Mouse (Mus musculus): ENCODE results near the gene Mprip. TPM values are rescaled to one million over a fixed set of nuclear protein-coding genes. Genes with fewer than 3 reads are reported as not detected.
"Not testable (repeated sequence)": the region's sequence is repeated elsewhere in the genome, so short reads cannot be mapped to it uniquely, and the experiment has no call there.

Mprip gene
- polyA plus RNA-seq (2015; fragmentation: Nextera tagmentation; extraction: Ambion mirVana) = 14.2 and 14.3 TPM in 2 replicates

- peak within 1 kb of the TSS; percentile 72 for H3K4me3 ChIP-seq (ENCODE audit: low read depth, low read length)
- H3K27me3 ChIP-seq (ENCODE audit: insufficient read depth, low read length) = no peaks in the 10 kb centered on the region
- ATAC-seq = no peak
- peak within 1 kb of the TSS; percentile 90 for H3K4me2 ChIP-seq (ENCODE audit: low read depth, low read length)
- H3K9me3 ChIP-seq (ENCODE audit: low read length) = no peaks in the 10 kb centered on the region
- H3K27ac ChIP-seq (ENCODE audit: low read depth) = peak within 1 kb of the TSS; percentile 91
- no peak for DNase-seq
- WGBS (ENCODE audit: insufficient replicate concordance) = 84% methylated on average over 3 of the region's 3 CpGs
- TF ChIP-seq CTCF (IDR thresholded peaks at IDR 0.05; ENCODE audit: low read depth) (no peak), EP300 (IDR thresholded peaks at IDR 0.05; ENCODE audit: low read depth) (no peak)
- H3K9ac ChIP-seq (replicated peaks) = peak within 1 kb of the TSS; percentile 76
- no peaks in the 10 kb centered on the region for H3K36me3 ChIP-seq (replicated peaks; ENCODE audit: insufficient read depth, low read length)
- H3K4me1 ChIP-seq (ENCODE audit: insufficient read depth) = peaks cover 24% of the 10 kb centered on the region
Observed at GRCm38 (mm10) chr11:59661005-59661404, at the start of gene Mprip. Gene Mprip (plus strand): TSS chr11:59661305.

- Histone ChIP-seq H3K4me1 (ENCODE audit: insufficient read depth) (no peaks in the 10 kb centered on the region), H3K4me2 (ENCODE audit: low read depth, low read length) (no peak overlapping the region), H3K9ac (replicated peaks) (no peak overlapping the region), H3K4me3 (ENCODE audit: low read depth, low read length) (no peak overlapping the region), H3K27ac (ENCODE audit: low read depth) (no peak overlapping the region), H3K27me3 (ENCODE audit: insufficient read depth, low read length) (no peaks in the 10 kb centered on the region), H3K9me3 (ENCODE audit: low read length) (no peaks in the 10 kb centered on the region), H3K36me3 (replicated peaks; ENCODE audit: insufficient read depth, low read length) (no peaks in the 10 kb centered on the region)
- ATAC-seq (no peak), DNase-seq (no peak)
- 73% methylated on average over 5 of the region's 5 CpGs for WGBS (ENCODE audit: insufficient replicate concordance)
- TF ChIP-seq CTCF (IDR thresholded peaks at IDR 0.05; ENCODE audit: low read depth) (no peak), EP300 (IDR thresholded peaks at IDR 0.05; ENCODE audit: low read depth) (no peak)
Observed at GRCm38 (mm10) chr11:59611646-59612045, 49.5 kb upstream of the Mprip start.

GRCm38 (mm10) chr11:59614120-59614519 is 47.0 kb upstream of the Mprip start:
- Histone ChIP-seq H3K9me3 (ENCODE audit: low read length) (no peaks in the 10 kb centered on the region), H3K27ac (ENCODE audit: low read depth) (no peak overlapping the region), H3K4me1 (ENCODE audit: insufficient read depth) (no peaks in the 10 kb centered on the region), H3K27me3 (ENCODE audit: insufficient read depth, low read length) (no peaks in the 10 kb centered on the region), H3K36me3 (replicated peaks; ENCODE audit: insufficient read depth, low read length) (no peaks in the 10 kb centered on the region), H3K4me3 (ENCODE audit: low read depth, low read length) (no peak overlapping the region), H3K4me2 (ENCODE audit: low read depth, low read length) (no peak overlapping the region), H3K9ac (replicated peaks) (no peak overlapping the region)
- no peak for TF ChIP-seq EP300 (IDR thresholded peaks at IDR 0.05; ENCODE audit: low read depth)
- TF ChIP-seq CTCF (IDR thresholded peaks at IDR 0.05; ENCODE audit: low read depth) = peak; percentile 49
- ATAC-seq (peak; percentile 33; the same call in 1 of the 2 replicates), DNase-seq (no peak)
- 29% methylated on average over 4 of the region's 4 CpGs for WGBS (ENCODE audit: insufficient replicate concordance)

- H3K9me3 ChIP-seq (ENCODE audit: low read length); ATAC-seq; H3K4me3 ChIP-seq (ENCODE audit: low read depth, low read length); DNase-seq; H3K27ac ChIP-seq (ENCODE audit: low read depth); H3K27me3 ChIP-seq (ENCODE audit: insufficient read depth, low read length); H3K36me3 ChIP-seq (replicated peaks; ENCODE audit: insufficient read depth, low read length); H3K4me2 ChIP-seq (ENCODE audit: low read depth, low read length); H3K9ac ChIP-seq (replicated peaks); H3K4me1 ChIP-seq (ENCODE audit: insufficient read depth): not testable (repeated sequence)
- WGBS (ENCODE audit: insufficient replicate concordance) = 54% methylated on average over 2 of the region's 2 CpGs
Observed at GRCm38 (mm10) chr11:59616986-59617385, 44.1 kb upstream of the Mprip start.

GRCm38 (mm10) chr11:59622214-59622613 is 38.9 kb upstream of the Mprip start:
- DNase-seq (no peak), ATAC-seq (no peak)
- H3K27me3 ChIP-seq (ENCODE audit: insufficient read depth, low read length) = no peaks in the 10 kb centered on the region
- no peak overlapping the region for H3K9ac ChIP-seq (replicated peaks)
- no peaks in the 10 kb centered on the region for H3K9me3 ChIP-seq (ENCODE audit: low read length)
- H3K27ac ChIP-seq (ENCODE audit: low read depth) = no peak overlapping the region
- no peaks in the 10 kb centered on the region for H3K4me1 ChIP-seq (ENCODE audit: insufficient read depth)
- H3K4me2 ChIP-seq (ENCODE audit: low read depth, low read length) = no peak overlapping the region
- H3K36me3 ChIP-seq (replicated peaks; ENCODE audit: insufficient read depth, low read length) = no peaks in the 10 kb centered on the region
- no peak overlapping the region for H3K4me3 ChIP-seq (ENCODE audit: low read depth, low read length)
- 54% methylated on average over 3 of the region's 3 CpGs for WGBS (ENCODE audit: insufficient replicate concordance)
- no peak for TF ChIP-seq EP300 (IDR thresholded peaks at IDR 0.05; ENCODE audit: low read depth)
- TF ChIP-seq CTCF (IDR thresholded peaks at IDR 0.05; ENCODE audit: low read depth) = no peak

- DNase-seq (peak; percentile 57), ATAC-seq (no peak)
- no peaks in the 10 kb centered on the region for H3K36me3 ChIP-seq (replicated peaks; ENCODE audit: insufficient read depth, low read length)
- H3K27ac ChIP-seq (ENCODE audit: low read depth) = no peak overlapping the region
- no peak overlapping the region for H3K9ac ChIP-seq (replicated peaks)
- WGBS (ENCODE audit: insufficient replicate concordance) = 28% methylated on average over 6 of the region's 6 CpGs
- no peaks in the 10 kb centered on the region for H3K4me1 ChIP-seq (ENCODE audit: insufficient read depth)
- no peaks in the 10 kb centered on the region for H3K27me3 ChIP-seq (ENCODE audit: insufficient read depth, low read length)
- no peak overlapping the region for H3K4me2 ChIP-seq (ENCODE audit: low read depth, low read length)
- no peak for TF ChIP-seq EP300 (IDR thresholded peaks at IDR 0.05; ENCODE audit: low read depth)
- peak; percentile 82 for TF ChIP-seq CTCF (IDR thresholded peaks at IDR 0.05; ENCODE audit: low read depth)
- H3K9me3 ChIP-seq (ENCODE audit: low read length) = no peaks in the 10 kb centered on the region
- no peak overlapping the region for H3K4me3 ChIP-seq (ENCODE audit: low read depth, low read length)
Observed at GRCm38 (mm10) chr11:59624017-59624630, 37.0 kb upstream of the Mprip start.
